Mouse (Mus musculus) C2C12 (cell line): ENCODE data around the gene Spag6.

Experiments used
- CTCF ChIP-seq: IDR thresholded peaks from one replicate; pipeline ENCODE4 v1.5.1; 2011; ENCODE audit not compliant: control insufficient read depth, insufficient read depth, insufficient read length
- MAX ChIP-seq: IDR thresholded peaks from one replicate; pipeline ENCODE4 v1.6.1; 2011; ENCODE audit warnings: mild to moderate bottlenecking, control low read depth
- MYOG ChIP-seq: IDR thresholded peaks from one replicate; pipeline ENCODE4 v1.6.1; 2011; ENCODE audit not compliant: control insufficient read depth, insufficient read length; ENCODE audit errors: extremely low read depth
- USF1 ChIP-seq: IDR thresholded peaks from one replicate; pipeline ENCODE4 v1.6.1; 2011; ENCODE audit warnings: low read depth, mild to moderate bottlenecking, control low read depth, moderate library complexity

DNA sequence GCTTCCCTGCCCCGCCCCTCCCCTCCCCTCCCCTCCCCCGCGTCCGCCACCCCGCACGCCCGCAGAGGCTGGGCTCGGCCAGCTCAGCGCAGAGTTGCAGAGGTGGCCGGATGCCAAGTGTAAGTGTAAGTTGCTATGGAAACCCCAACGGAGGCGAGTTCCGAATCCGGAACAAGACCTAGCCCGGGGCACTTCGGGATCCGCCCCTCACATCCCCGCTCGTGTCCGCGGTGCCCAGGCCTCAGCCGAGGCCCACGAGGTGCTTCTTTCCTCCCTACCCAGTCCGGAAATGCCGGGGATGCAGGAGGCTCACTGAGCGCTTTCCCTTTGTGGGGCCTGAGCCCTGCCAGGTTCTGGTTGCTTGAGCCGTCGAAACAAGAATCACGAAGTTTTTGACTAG is 12.9 kb upstream of the Spag6 start:
- no peak for TF ChIP-seq CTCF
- TF ChIP-seq USF1 = no peak
- no peak for TF ChIP-seq MAX
- no peak for TF ChIP-seq MYOG
